Mouse (Mus musculus) heart, adult 2 months (tissue): ENCODE data around the gene Rbm39. TPM values are rescaled to one million over a fixed set of nuclear protein-coding genes. Genes with fewer than 3 reads are reported as not detected.

Experiments used
- DNase-seq, 2 experiments: peaks; one replicate each; pipeline ENCODE4 v3.0.0; 2021
- H3K27ac ChIP-seq: fragments of 200-600 bp; 2 replicates; pipeline ENCODE4 v1.8.1; 2022
- H3K27me3 ChIP-seq: fragments of 200-500 bp; 2 replicates; pipeline ENCODE4 v1.6.1; 2012; ENCODE audit warnings: mild to moderate bottlenecking, low read length, inconsistent platforms, mixed read lengths; ENCODE audit not compliant: control insufficient read depth, insufficient read depth
- H3K36me3 ChIP-seq: fragments of 200-500 bp; 2 replicates; pipeline ENCODE4 v1.6.1; 2012; ENCODE audit warnings: low read length, inconsistent platforms; ENCODE audit not compliant: control insufficient read depth, insufficient read depth
- H3K4me1 ChIP-seq: fragments of 200-500 bp; 2 replicates; pipeline ENCODE4 v1.6.1; 2011; ENCODE audit warnings: low read length; ENCODE audit not compliant: control insufficient read depth, insufficient read depth
- H3K4me3 ChIP-seq: fragments of 200-600 bp; 2 replicates; pipeline ENCODE4 v1.8.1; 2022
- H3K79me2 ChIP-seq: fragments of 200-500 bp; replicated peaks from 2 replicates; pipeline ENCODE4 v1.6.1; 2012; ENCODE audit warnings: mild to moderate bottlenecking, inconsistent platforms, low read length, moderate library complexity, mixed read lengths; ENCODE audit not compliant: control insufficient read depth, insufficient read depth
- H3K9ac ChIP-seq: fragments of 200-500 bp; 2 replicates; pipeline ENCODE4 v1.6.1; 2012; ENCODE audit warnings: low read depth, mild to moderate bottlenecking, control low read depth, inconsistent platforms, low read length, mixed read lengths
- CTCF ChIP-seq: fragments of 200-600 bp; IDR thresholded peaks from 2 replicates; pipeline ENCODE4 v1.8.1; 2022; ENCODE audit warnings: antibody characterized with exemption, mild to moderate bottlenecking, moderate library complexity
- EP300 ChIP-seq: fragments of 200-500 bp; IDR thresholded peaks from 2 replicates; pipeline ENCODE4 v1.6.1; 2011; ENCODE audit warnings: low read depth, low read length, control low read depth; ENCODE audit not compliant: insufficient read depth
- POLR2A ChIP-seq: fragments of 200-500 bp; IDR thresholded peaks from 2 replicates; pipeline ENCODE4 v1.6.1; 2011; ENCODE audit warnings: mild to moderate bottlenecking, low read depth, low read length, control low read depth; ENCODE audit not compliant: insufficient read depth
- WGBS: fragments of 180-500 bp; shearing (Covaris S2); methylation state at CpG from one replicate; pipeline ENCODE4 v1.1.7; 2018; 5-methylcytosine and 5-hydroxymethylcytosine counted together
- intact Hi-C: fragments of 180-260 bp; cut with DNase I; formaldehyde crosslinking; loops from one replicate; pipeline ENCODE4 v1.15.1; 2025
- polyA plus RNA-seq: library from polyadenylated mRNA; depleted of rRNA; stranded (reverse); fragments of >200 nt; gene quantifications from 2 replicates; pipeline ENCODE4 v1.2.3, GENCODE M21; 2012
- total RNA-seq, 2 experiments: library from RNA; stranded (reverse); gene quantifications; 2 replicates each; pipeline ENCODE4 v1.2.3; 2021

Rbm39 gene
- total and polyA plus RNA-seq, 3 experiments = 25.8 to 143 (median 124) TPM

GRCm38 (mm10) chr2:156179046-156179795, 817 bp downstream of the Rbm39 start:
- Histone ChIP-seq H3K27ac (peak overlapping the region; percentile 100), H3K27me3 (no peaks in the 10 kb centered on the region), H3K9ac (peak overlapping the region; percentile 100), H3K4me3 (peak overlapping the region; percentile 82), H3K79me2 (peaks cover 6% of the 10 kb centered on the region), H3K4me1 (peaks cover 9% of the 10 kb centered on the region), H3K36me3 (peaks cover 41% of the 10 kb centered on the region)
- intact Hi-C loops = no loop called here
- TF ChIP-seq CTCF (peak; percentile 33), EP300 (0 out of 2 replicates have a peak, but pooled peaks have one; percentile 40), POLR2A (peak; percentile 18; the same call in 1 of the 2 replicates)
- peak; percentile 85 to 86 for DNase-seq
- under 1% methylated on average over 47 of the region's 47 CpGs for WGBS

- Histone ChIP-seq H3K4me3 (peak overlapping the region; percentile 82), H3K27ac (no peak overlapping the region), H3K9ac (peak overlapping the region; percentile 2; the same call in 1 of the 2 replicates), H3K27me3 (no peaks in the 10 kb centered on the region), H3K4me1 (peaks cover 9% of the 10 kb centered on the region), H3K79me2 (peaks cover 6% of the 10 kb centered on the region), H3K36me3 (peaks cover 51% of the 10 kb centered on the region)
- intact Hi-C loops = loop anchor here (2.0 kb wide), 1 partner anchor 23 kb away; no protein-coding TSS in a partner anchor
- WGBS = 11% methylated on average over 7 of the region's 7 CpGs
- DNase-seq = no peak
- TF ChIP-seq POLR2A (0 out of 2 replicates have a peak, but pooled peaks have one; percentile 9), EP300 (no peak)
Observed at GRCm38 (mm10) chr2:156177651-156178050, 2.4 kb downstream of the Rbm39 start.

GRCm38 (mm10) chr2:156177079-156177478, 3.0 kb downstream of the Rbm39 start:
- 37% methylated on average over 6 of the region's 6 CpGs for WGBS
- no peak for TF ChIP-seq CTCF
- TF ChIP-seq POLR2A = no peak
- TF ChIP-seq EP300 = no peak
- DNase-seq = no peak
- Histone ChIP-seq H3K27ac (no peak overlapping the region), H3K27me3 (no peaks in the 10 kb centered on the region), H3K4me1 (peaks cover 9% of the 10 kb centered on the region), H3K4me3 (peak overlapping the region; percentile 11; the same call in 1 of the 2 replicates), H3K79me2 (peaks cover 6% of the 10 kb centered on the region), H3K9ac (no peak overlapping the region), H3K36me3 (peaks cover 55% of the 10 kb centered on the region)
- intact Hi-C loops = loop anchor here (2.0 kb wide), 1 partner anchor 22 kb away; no protein-coding TSS in a partner anchor

GRCm38 (mm10) chr2:156166557-156166956, 13.5 kb downstream of the Rbm39 start:
- no peak overlapping the region for H3K27ac ChIP-seq
- intact Hi-C loops = no loop called here
- H3K27me3 ChIP-seq = no peaks in the 10 kb centered on the region
- H3K4me3 ChIP-seq = no peak overlapping the region
- H3K79me2 ChIP-seq = no peaks in the 10 kb centered on the region; the same call in 1 of the 2 replicates
- WGBS = 83% methylated on average over 5 of the region's 5 CpGs
- H3K36me3 ChIP-seq = peaks cover 54% of the 10 kb centered on the region
- H3K9ac ChIP-seq = no peak overlapping the region
- no peak for DNase-seq
- H3K4me1 ChIP-seq = no peaks in the 10 kb centered on the region; the same call in 1 of the 2 replicates
- TF ChIP-seq EP300 = no peak
- no peak for TF ChIP-seq CTCF
- TF ChIP-seq POLR2A = no peak

- H3K4me3 ChIP-seq = no peak overlapping the region
- H3K36me3 ChIP-seq = peaks cover 58% of the 10 kb centered on the region
- H3K4me1 ChIP-seq = no peaks in the 10 kb centered on the region; the same call in 1 of the 2 replicates
- WGBS = 96% methylated on average over 1 of the region's 1 CpGs
- H3K9ac ChIP-seq = no peak overlapping the region
- no peak for TF ChIP-seq CTCF
- intact Hi-C loops = no loop called here
- no peaks in the 10 kb centered on the region; the same call in 1 of the 2 replicates for H3K79me2 ChIP-seq
- H3K27me3 ChIP-seq = no peaks in the 10 kb centered on the region
- no peak overlapping the region for H3K27ac ChIP-seq
- DNase-seq = no peak
Observed at GRCm38 (mm10) chr2:156165478-156165877, 14.6 kb downstream of the Rbm39 start.

GRCm38 (mm10) chr2:156151538-156151937, 28.5 kb downstream of the Rbm39 start:
- DNase-seq = no peak
- no peaks in the 10 kb centered on the region; the same call in none of the 2 replicates for H3K4me1 ChIP-seq
- peaks cover 63% of the 10 kb centered on the region for H3K36me3 ChIP-seq
- TF ChIP-seq EP300 = no peak
- TF ChIP-seq CTCF = peak; percentile 49
- H3K4me3 ChIP-seq = no peak overlapping the region
- H3K27me3 ChIP-seq = no peaks in the 10 kb centered on the region
- H3K27ac ChIP-seq = no peak overlapping the region
- intact Hi-C loops = no loop called here
- H3K79me2 ChIP-seq = no peaks in the 10 kb centered on the region
- no peak overlapping the region for H3K9ac ChIP-seq
